Mouse (Mus musculus) embryonic facial prominence, embryonic 10.5 days (tissue): ENCODE results near the gene Hrct1. TPM values are rescaled to one million over a fixed set of nuclear protein-coding genes. Genes with fewer than 3 reads are reported as not detected.
A peak's percentile ranks its signal among the peaks of the same experiment; 100 is the strongest.

Experiments used
- DNase-seq: peaks from one replicate; pipeline ENCODE4 v3.0.0-alpha.2; 2017; ENCODE audit warnings: low spot score
- H3K27ac ChIP-seq: fragments of 300-500 bp; sonication (generic); replicated peaks from 2 replicates; pipeline ENCODE4 v1.5.1; 2016; ENCODE audit warnings: mild to moderate bottlenecking
- H3K27me3 ChIP-seq: fragments of 300-500 bp; sonication (generic); replicated peaks from 2 replicates; pipeline ENCODE4 v1.6.1; 2016; ENCODE audit warnings: low read depth, mild to moderate bottlenecking; ENCODE audit not compliant: poor library complexity, severe bottlenecking
- H3K36me3 ChIP-seq: fragments of 300-500 bp; sonication (generic); replicated peaks from 2 replicates; pipeline ENCODE4 v1.6.1; 2016; ENCODE audit warnings: mild to moderate bottlenecking, moderate library complexity
- H3K4me1 ChIP-seq: fragments of 300-500 bp; sonication (generic); 2 replicates; pipeline ENCODE4 v1.6.1; 2016
- H3K4me3 ChIP-seq: fragments of 300-500 bp; sonication (generic); 2 replicates; pipeline ENCODE4 v1.5.1; 2016; ENCODE audit warnings: mild to moderate bottlenecking, moderate library complexity
- H3K9me3 ChIP-seq: fragments of 300-500 bp; sonication (generic); 2 replicates; pipeline ENCODE4 v1.6.1; 2016; ENCODE audit warnings: mild to moderate bottlenecking
- WGBS: fragments of 180-500 bp; shearing (Covaris S2); methylation state at CpG from one replicate; pipeline ENCODE4 v1.1.7; 2016; 5-methylcytosine and 5-hydroxymethylcytosine counted together
- polyA plus RNA-seq: library from polyadenylated mRNA; unstranded; fragments of >200 nt; fragmentation: Nextera tagmentation; extraction: Ambion mirVana; gene quantifications from 2 replicates; pipeline ENCODE4 v1.2.1, GENCODE M21; 2016

The Hrct1 gene
- polyA plus RNA-seq, 1 experiment from 2014 or later, result not detected

GRCm38 (mm10) chr4:43760460-43760859 lies 33.5 kb downstream of the Hrct1 start:
- H3K4me3 ChIP-seq, result no peak overlapping the region
- H3K4me1 ChIP-seq, result peaks cover 15% of the 10 kb centered on the region
- peak overlapping the region; percentile 59; the same call in 1 of the 2 replicates for H3K27ac ChIP-seq
- H3K9me3 ChIP-seq, result no peaks in the 10 kb centered on the region
- peak; percentile 58 for DNase-seq
- H3K27me3 ChIP-seq, result no peaks in the 10 kb centered on the region
- 71% methylated on average over 10 of the region's 10 CpGs for WGBS
- no peaks in the 10 kb centered on the region for H3K36me3 ChIP-seq

GRCm38 (mm10) chr4:43761336-43761735 lies 34.3 kb downstream of the Hrct1 start:
- H3K4me3 ChIP-seq, result no peak overlapping the region
- 78% methylated on average over 2 of the region's 2 CpGs for WGBS

GRCm38 (mm10) chr4:43763410-43763809 lies 36.4 kb downstream of the Hrct1 start:
- peak; percentile 57 for DNase-seq
- Histone ChIP-seq H3K9me3 (no peaks in the 10 kb centered on the region), H3K36me3 (no peaks in the 10 kb centered on the region), H3K27me3 (no peaks in the 10 kb centered on the region), H3K27ac (no peak overlapping the region), H3K4me1 (peaks cover 15% of the 10 kb centered on the region), H3K4me3 (no peak overlapping the region)
- WGBS, result 30% methylated on average over 7 of the region's 7 CpGs

More at GRCm38 (mm10) chr4:43761336-43761735, 34.3 kb downstream of the Hrct1 start:
- H3K9me3 ChIP-seq, result no peaks in the 10 kb centered on the region
- no peaks in the 10 kb centered on the region for H3K36me3 ChIP-seq
- H3K4me1 ChIP-seq, result peaks cover 15% of the 10 kb centered on the region
- H3K27ac ChIP-seq, result no peak overlapping the region
- DNase-seq, result no peak
- H3K27me3 ChIP-seq, result no peaks in the 10 kb centered on the region

GRCm38 (mm10) chr4:43768341-43768740 lies 41.4 kb downstream of the Hrct1 start:
- H3K27ac ChIP-seq, result no peak overlapping the region
- DNase-seq, result no peak
- 83% methylated on average over 5 of the region's 5 CpGs for WGBS
- H3K4me1 ChIP-seq, result no peaks in the 10 kb centered on the region
- no peak overlapping the region for H3K4me3 ChIP-seq
- H3K9me3 ChIP-seq, result no peaks in the 10 kb centered on the region
- no peaks in the 10 kb centered on the region for H3K36me3 ChIP-seq
- no peaks in the 10 kb centered on the region for H3K27me3 ChIP-seq

- Histone ChIP-seq H3K27ac (no peak overlapping the region), H3K36me3 (no peaks in the 10 kb centered on the region), H3K4me3 (no peak overlapping the region), H3K27me3 (no peaks in the 10 kb centered on the region), H3K4me1 (no peaks in the 10 kb centered on the region), H3K9me3 (no peaks in the 10 kb centered on the region)
- no peak for DNase-seq
- 92% methylated on average over 2 of the region's 2 CpGs for WGBS
These were observed 42.4 kb downstream of the Hrct1 start for GRCm38 (mm10) chr4:43769374-43769773.

- H3K27me3 ChIP-seq, result no peaks in the 10 kb centered on the region
- H3K9me3 ChIP-seq, result no peaks in the 10 kb centered on the region
- H3K4me1 ChIP-seq, result no peaks in the 10 kb centered on the region
- no peak for DNase-seq
- WGBS, result 85% methylated on average over 6 of the region's 6 CpGs
- H3K27ac ChIP-seq, result no peak within 1 kb of the TSS
- H3K36me3 ChIP-seq, result no peaks in the 10 kb centered on the region
- H3K4me3 ChIP-seq, result no peak within 1 kb of the TSS
These were observed 43.9 kb downstream of the Hrct1 start, which contains the start of gene Olfr159 for GRCm38 (mm10) chr4:43770909-43771308. Gene Olfr159, minus strand, starts transcription at chr4:43771009.

GRCm38 (mm10) chr4:43771626-43772025 lies 44.6 kb downstream of the Hrct1 start:
- no peak for DNase-seq
- no peak overlapping the region for H3K27ac ChIP-seq
- H3K36me3 ChIP-seq, result no peaks in the 10 kb centered on the region
- H3K27me3 ChIP-seq, result no peaks in the 10 kb centered on the region
- no peaks in the 10 kb centered on the region for H3K4me1 ChIP-seq
- no peak overlapping the region for H3K4me3 ChIP-seq
- 68% methylated on average over 6 of the region's 6 CpGs for WGBS
- H3K9me3 ChIP-seq, result no peaks in the 10 kb centered on the region

GRCm38 (mm10) chr4:43772304-43772703 lies 45.3 kb downstream of the Hrct1 start:
- Histone ChIP-seq H3K36me3 (no peaks in the 10 kb centered on the region), H3K4me3 (no peak overlapping the region), H3K27me3 (no peaks in the 10 kb centered on the region), H3K4me1 (no peaks in the 10 kb centered on the region), H3K27ac (no peak overlapping the region), H3K9me3 (no peaks in the 10 kb centered on the region)
- no peak for DNase-seq
- WGBS, result 46% methylated on average over 2 of the region's 2 CpGs

Other genes with a start within 250 kb of the Hrct1 start
- not detected in 2 replicates for gene Sit1, start 243.5 kb upstream of the Hrct1 start, polyA plus RNA-seq
- 45.2 and 46.6 TPM in 2 replicates for gene Ccdc107, start 234.3 kb upstream of the Hrct1 start, polyA plus RNA-seq
- gene Arhgef39, start 227.5 kb upstream of the Hrct1 start, polyA plus RNA-seq, result 44.1 and 48.2 TPM in 2 replicates
- 0.96 and 1.0 TPM in 2 replicates for gene Car9, start 220.2 kb upstream of the Hrct1 start, polyA plus RNA-seq
- gene Tpm2, start 203.4 kb upstream of the Hrct1 start, polyA plus RNA-seq, result 59.4 and 61.1 TPM in 2 replicates
- gene Creb3, start 164.9 kb upstream of the Hrct1 start, polyA plus RNA-seq, result 35.7 and 36.0 TPM in 2 replicates
- 53.1 and 53.5 TPM in 2 replicates for gene Tln1, start 164.5 kb upstream of the Hrct1 start, polyA plus RNA-seq
- gene Rgp1, start 148.5 kb upstream of the Hrct1 start, polyA plus RNA-seq, result 17.5 and 18.8 TPM in 2 replicates
- gene Gba2, start 148.3 kb upstream of the Hrct1 start, polyA plus RNA-seq, result 26.6 and 28.0 TPM in 2 replicates
- 0.34 and 0.99 TPM in 2 replicates for gene Msmp, start 142.7 kb upstream of the Hrct1 start, polyA plus RNA-seq
- 12.5 and 16.7 TPM in 2 replicates for gene Npr2, start 95.3 kb upstream of the Hrct1 start, polyA plus RNA-seq
- 1.8 and 2.0 TPM in 2 replicates for gene Spag8, start 73.6 kb upstream of the Hrct1 start, polyA plus RNA-seq
- 71.7 and 72.8 TPM in 2 replicates for gene Hint2, start 70.7 kb upstream of the Hrct1 start, polyA plus RNA-seq
- 4.0 and 5.1 TPM in 2 replicates for gene Tmem8b, start 58.2 kb upstream of the Hrct1 start, polyA plus RNA-seq
- gene Fam221b, start 58.0 kb upstream of the Hrct1 start, polyA plus RNA-seq, result 1.4 and 1.7 TPM in 2 replicates
- 0.07 TPM in 1 of 2 replicates, not detected in the other for gene Olfr70, start 26.4 kb upstream of the Hrct1 start, polyA plus RNA-seq
- not detected in 2 replicates for gene Olfr71, start 16.9 kb upstream of the Hrct1 start, polyA plus RNA-seq
- gene Spaar, start 2.8 kb downstream of the Hrct1 start, polyA plus RNA-seq, result 0.06 TPM in 1 of 2 replicates, not detected in the other
- not detected in 2 replicates for gene Olfr159, start 43.8 kb downstream of the Hrct1 start, polyA plus RNA-seq
- gene Olfr156, start 96.7 kb downstream of the Hrct1 start, polyA plus RNA-seq, result not detected in 2 replicates
- not detected in 2 replicates for gene Olfr157, start 113.0 kb downstream of the Hrct1 start, polyA plus RNA-seq
- gene Olfr155, start 124.4 kb downstream of the Hrct1 start, polyA plus RNA-seq, result not detected in 2 replicates
- 17.4 and 19.3 TPM in 2 replicates for gene Reck, start 148.3 kb downstream of the Hrct1 start, polyA plus RNA-seq
- 55.8 and 75.8 TPM in 2 replicates for gene Glipr2, start 230.2 kb downstream of the Hrct1 start, polyA plus RNA-seq